Mouse (Mus musculus) v-Abl transformed pro-B cells (cell line): ENCODE data around the gene Ugt1a1.
"Not testable (repeated sequence)": the region's sequence is repeated elsewhere in the genome, so short reads cannot be mapped to it uniquely, and the experiment has no call there.

ENCODE experiments used
- in situ Hi-C, 2 experiments: fragments of 400-800 bp; cut with MboI; formaldehyde crosslinking; loops; one replicate each; pipeline ENCODE4 v1.15.1; 2025; ENCODE audit not compliant: unreplicated experiment in 2 of 2

The Ugt1a1 gene

GRCm38 (mm10) chr1:88211812-88212211 lies at the start of gene Ugt1a1:
Gene Ugt1a1, plus strand, starts transcription at chr1:88211959.
- in situ Hi-C loops, result no loop called here

GRCm38 (mm10) chr1:88165711-88166110 lies 46.0 kb upstream of the Ugt1a1 start, which contains the start of gene Ugt1a5:
Gene Ugt1a5, plus strand, starts transcription at chr1:88166012.
- in situ Hi-C loops, result no loop called here

GRCm38 (mm10) chr1:88172190-88172589 lies 39.6 kb upstream of the Ugt1a1 start:
- in situ Hi-C loops, result not testable (repeated sequence)

- in situ Hi-C loops, result no loop called here
Observed at GRCm38 (mm10) chr1:88179657-88180056, 32.1 kb upstream of the Ugt1a1 start.

- in situ Hi-C loops, result no loop called here
Observed at GRCm38 (mm10) chr1:88186325-88186935, 25.3 kb upstream of the Ugt1a1 start.

- in situ Hi-C loops, result no loop called here
Observed at GRCm38 (mm10) chr1:88192136-88192535, 19.6 kb upstream of the Ugt1a1 start.

- in situ Hi-C loops, result no loop called here
Observed at GRCm38 (mm10) chr1:88195687-88196086, 16.1 kb upstream of the Ugt1a1 start.

GRCm38 (mm10) chr1:88197443-88197842 lies 14.3 kb upstream of the Ugt1a1 start:
- in situ Hi-C loops, result no loop called here

- in situ Hi-C loops, result no loop called here
Observed at GRCm38 (mm10) chr1:88199996-88200395, 11.8 kb upstream of the Ugt1a1 start.

- in situ Hi-C loops, result no loop called here
Observed at GRCm38 (mm10) chr1:88200456-88200855, 11.3 kb upstream of the Ugt1a1 start, which contains the start of gene Ugt1a2. Gene Ugt1a2, plus strand, starts transcription at chr1:88200601.

GRCm38 (mm10) chr1:88205294-88205922 lies 6.4 kb upstream of the Ugt1a1 start, which contains the start of gene Dnajb3:
Gene Dnajb3, minus strand, starts transcription at chr1:88205782.
- in situ Hi-C loops, result no loop called here

- in situ Hi-C loops, result no loop called here
Observed at GRCm38 (mm10) chr1:88206843-88207479, 4.8 kb upstream of the Ugt1a1 start.

GRCm38 (mm10) chr1:88212341-88213045 lies 734 bp downstream of the Ugt1a1 start:
- in situ Hi-C loops, result no loop called here

GRCm38 (mm10) chr1:88213061-88213460 lies 1.3 kb downstream of the Ugt1a1 start:
- in situ Hi-C loops, result no loop called here

GRCm38 (mm10) chr1:88213766-88214461 lies 2.2 kb downstream of the Ugt1a1 start:
- in situ Hi-C loops, result no loop called here

GRCm38 (mm10) chr1:88214462-88214952 lies 2.7 kb downstream of the Ugt1a1 start:
- in situ Hi-C loops, result no loop called here

- in situ Hi-C loops, result no loop called here
Observed at GRCm38 (mm10) chr1:88215466-88216380, 4.0 kb downstream of the Ugt1a1 start.

GRCm38 (mm10) chr1:88216551-88216950 lies 4.8 kb downstream of the Ugt1a1 start:
- in situ Hi-C loops, result no loop called here

GRCm38 (mm10) chr1:88217144-88217543 lies 5.4 kb downstream of the Ugt1a1 start:
- in situ Hi-C loops, result no loop called here
